Mouse (Mus musculus): Measurements from ENCODE around the gene Pacsin2.

Pacsin2 gene

GRCm38 (mm10) chr15:83478096-83478495 lies 13.7 kb upstream of the Pacsin2 start:
- DNase-seq, result peak in 1 of 2 experiments; percentile 75

- no peak for DNase-seq
These were observed 12.3 kb upstream of the Pacsin2 start for GRCm38 (mm10) chr15:83476593-83477273.

GRCm38 (mm10) chr15:83474466-83474836 lies 10.0 kb upstream of the Pacsin2 start:
- no peak for DNase-seq

DNA sequence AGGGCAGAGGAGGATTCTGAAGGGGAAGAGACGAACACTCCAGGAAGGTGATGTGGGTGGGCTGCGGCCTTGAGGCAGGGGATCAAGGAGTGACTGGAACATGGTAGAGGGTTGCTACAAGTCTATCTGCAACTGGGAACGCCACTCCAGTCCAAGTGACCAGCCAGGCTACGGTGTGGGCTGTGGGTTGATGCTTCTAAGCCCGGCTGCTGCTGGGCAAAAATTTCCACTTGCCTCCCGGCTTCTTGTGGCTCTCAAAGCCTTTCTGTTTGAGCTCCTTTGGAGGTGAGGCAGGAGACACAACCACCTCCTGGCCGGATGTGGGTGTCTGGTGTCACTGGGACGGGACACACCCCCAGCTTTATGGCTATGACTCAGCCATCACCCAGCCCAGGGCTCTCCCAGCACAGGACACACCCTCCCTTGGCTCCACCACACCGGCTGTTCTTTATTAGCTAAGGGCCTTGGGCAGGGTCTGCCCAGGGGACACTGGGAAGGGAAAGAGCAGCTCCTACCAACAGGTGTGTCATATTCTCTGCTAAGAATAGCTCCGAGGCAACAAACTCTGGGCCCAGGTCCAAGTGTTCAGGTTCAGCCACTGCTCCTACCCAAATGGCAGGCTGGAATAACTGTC lies 9.5 kb upstream of the Pacsin2 start:
- peak; percentile 59 to 77 for DNase-seq

GRCm38 (mm10) chr15:83473251-83473650 lies 8.8 kb upstream of the Pacsin2 start:
- no peak for DNase-seq

DNA sequence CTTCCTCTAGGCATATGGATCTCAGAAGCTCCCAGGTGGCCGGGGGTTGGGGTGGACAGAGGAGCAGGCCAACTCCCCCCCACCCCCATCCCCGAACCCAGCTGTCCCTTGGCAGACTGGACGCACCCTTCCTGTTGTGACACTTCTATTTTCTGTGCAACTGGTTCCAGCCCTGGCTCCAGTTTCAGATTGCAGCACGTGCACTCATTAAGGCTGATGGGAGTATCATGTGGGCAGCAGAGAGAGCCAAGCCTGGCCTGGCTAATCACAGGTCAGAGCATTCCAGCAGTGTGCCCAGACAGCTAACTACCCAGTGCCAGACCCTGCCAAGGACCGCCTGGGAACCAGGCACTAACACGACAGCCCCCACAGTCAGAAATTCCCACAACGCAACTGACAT lies 7.1 kb upstream of the Pacsin2 start:
- DNase-seq, result peak; percentile 76 to 88

DNA sequence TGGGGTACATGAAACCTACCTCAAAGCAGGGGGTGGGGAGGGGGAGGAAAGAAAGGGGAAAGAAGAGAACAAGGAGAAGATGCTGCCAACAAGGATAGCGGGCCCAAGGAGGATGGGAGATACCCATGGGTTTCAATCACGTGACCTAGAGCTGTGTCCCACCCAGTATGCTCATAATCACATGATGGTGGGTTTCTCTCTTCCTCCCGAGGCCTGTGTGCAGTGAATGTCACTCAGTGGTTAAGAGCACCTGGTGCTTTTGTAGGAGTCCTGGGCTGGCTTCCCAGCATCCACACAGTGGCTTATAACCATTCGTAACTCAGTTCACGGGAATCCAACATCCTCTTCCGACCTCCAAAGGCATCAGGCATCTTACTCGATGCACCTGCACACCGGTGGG lies 6.0 kb upstream of the Pacsin2 start:
- DNase-seq, result no peak

GRCm38 (mm10) chr15:83469279-83469821 lies 4.9 kb upstream of the Pacsin2 start:
- no peak for DNase-seq

- peak in 1 of 2 experiments; percentile 49 for DNase-seq
These were observed 3.0 kb upstream of the Pacsin2 start for GRCm38 (mm10) chr15:83467232-83467966.

GRCm38 (mm10) chr15:83466331-83466730 lies 1.9 kb upstream of the Pacsin2 start:
- DNase-seq, result no peak

DNA sequence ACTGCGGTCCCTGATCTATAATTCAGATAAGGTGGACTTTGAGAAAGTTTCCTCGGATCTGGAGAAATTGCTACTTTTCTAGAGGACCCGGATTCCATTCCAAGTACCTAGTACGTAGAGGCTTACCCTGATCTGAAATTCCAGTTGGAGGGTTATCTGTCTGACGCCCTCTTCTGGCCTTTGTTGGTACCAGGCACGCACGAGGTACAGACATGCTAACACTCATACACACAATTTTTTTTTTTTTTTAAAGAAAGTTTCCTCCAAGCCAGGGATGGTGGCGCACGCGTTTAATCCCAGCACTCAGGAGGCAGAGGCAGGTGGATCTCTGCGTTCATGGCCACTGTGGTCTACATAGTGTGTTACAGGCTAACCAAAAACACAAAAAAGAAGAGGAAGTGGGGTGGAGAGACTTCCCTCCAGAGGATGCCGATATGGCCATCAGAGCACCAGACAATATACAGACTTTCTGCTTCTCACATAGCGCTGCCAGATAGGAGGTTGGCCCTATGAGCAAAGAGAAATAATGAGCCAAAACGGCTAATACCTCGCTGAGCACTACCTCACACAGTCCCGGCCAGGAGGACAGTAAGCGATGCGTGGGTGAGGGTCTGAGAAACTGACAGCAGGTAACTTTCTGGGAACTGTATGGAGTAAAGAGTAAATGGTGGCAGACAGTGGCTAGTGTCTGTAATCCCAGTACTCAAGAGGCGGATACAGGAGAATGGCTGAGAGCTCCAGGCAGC lies 672 bp upstream of the Pacsin2 start:
- DNase-seq, result peak in 1 of 2 experiments; percentile 56

- peak in 1 of 2 experiments; percentile 34 for DNase-seq
These were observed 880 bp downstream of the Pacsin2 start for GRCm38 (mm10) chr15:83463369-83464082.

DNA sequence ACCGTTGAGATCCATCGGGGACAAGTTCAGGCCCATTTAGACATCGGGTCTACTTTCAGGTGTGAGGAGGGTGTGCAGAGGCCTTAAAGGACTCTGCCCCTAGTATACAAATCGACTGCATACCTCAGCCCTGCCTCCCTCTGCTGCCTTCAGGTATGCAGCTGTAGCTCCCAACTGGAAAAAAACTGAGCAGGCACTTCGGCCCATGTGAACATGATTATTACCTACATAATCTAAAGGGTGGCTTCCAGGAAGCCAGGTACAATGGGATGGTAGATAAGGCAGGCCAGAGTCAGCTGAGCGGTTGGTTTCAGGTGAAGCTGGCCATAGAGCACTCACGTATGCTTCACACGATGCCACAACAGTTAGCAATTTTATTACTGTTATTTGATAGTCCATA lies 2.1 kb downstream of the Pacsin2 start:
- peak; percentile 32 to 56 for DNase-seq

DNA sequence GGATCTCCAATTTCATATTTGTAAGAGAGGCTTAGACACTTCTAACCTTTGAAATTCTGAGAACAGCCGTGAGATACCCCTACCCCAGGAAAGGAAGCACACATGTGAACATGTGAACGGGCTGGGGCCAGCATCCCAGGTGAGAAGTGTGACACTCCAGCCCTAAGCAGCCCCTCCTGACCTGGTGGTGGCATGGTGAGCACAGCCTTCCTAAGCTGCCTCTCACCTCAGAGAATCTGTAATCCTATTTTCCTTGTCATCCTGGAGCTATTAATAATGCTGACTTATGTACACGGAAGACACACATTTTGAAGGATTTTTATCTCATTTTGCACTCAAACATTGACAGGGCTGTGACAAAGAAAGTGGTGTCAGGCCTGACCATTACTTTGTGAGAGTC lies 3.5 kb downstream of the Pacsin2 start:
- DNase-seq, result no peak

DNA sequence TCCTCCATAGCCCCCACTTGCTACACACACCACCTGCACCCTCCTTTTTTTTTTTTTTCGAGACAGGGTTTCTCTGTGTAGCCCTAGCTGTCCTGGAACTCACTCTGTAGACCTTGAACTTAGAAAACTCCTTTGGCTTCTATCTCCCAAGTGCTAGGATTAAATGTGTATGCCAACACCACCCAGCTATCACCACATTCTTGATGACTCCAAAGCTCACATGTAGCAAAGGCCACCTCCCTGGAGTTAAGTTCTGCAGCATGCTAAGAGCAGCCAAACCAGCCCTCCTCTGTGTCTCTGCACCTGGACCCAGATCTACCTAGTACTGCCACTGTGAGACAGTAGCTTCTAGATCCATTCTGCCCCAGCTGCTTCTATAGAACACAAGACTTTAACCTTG lies 6.9 kb downstream of the Pacsin2 start:
- DNase-seq, result no peak

- no peak for DNase-seq
These were observed 8.8 kb downstream of the Pacsin2 start for GRCm38 (mm10) chr15:83455637-83456036.

- DNase-seq, result peak; percentile 40 to 75
These were observed 9.4 kb downstream of the Pacsin2 start for GRCm38 (mm10) chr15:83455034-83455433.

- DNase-seq, result peak; percentile 52 to 70
These were observed 10.0 kb downstream of the Pacsin2 start for GRCm38 (mm10) chr15:83454419-83454818.

DNA sequence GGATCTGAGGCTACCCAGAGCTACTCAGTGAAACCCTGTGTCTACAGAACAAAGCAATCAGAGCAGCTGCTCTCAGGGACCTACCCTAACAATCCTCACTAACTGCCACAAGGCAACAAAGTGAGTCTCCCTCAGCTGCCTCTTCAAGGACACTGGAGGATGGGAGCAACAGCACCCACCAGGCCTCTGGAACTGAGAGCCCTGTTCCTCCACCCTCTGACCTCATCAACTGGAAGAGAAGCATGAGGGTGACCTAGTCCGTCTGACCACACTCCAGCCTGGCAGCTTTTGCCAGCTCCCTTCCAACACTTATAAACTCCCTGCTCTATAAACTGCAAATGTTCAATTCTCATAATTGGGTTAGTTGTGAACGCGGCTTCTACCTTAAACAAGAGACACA lies 10.5 kb downstream of the Pacsin2 start:
- peak; percentile 57 to 86 for DNase-seq

DNA sequence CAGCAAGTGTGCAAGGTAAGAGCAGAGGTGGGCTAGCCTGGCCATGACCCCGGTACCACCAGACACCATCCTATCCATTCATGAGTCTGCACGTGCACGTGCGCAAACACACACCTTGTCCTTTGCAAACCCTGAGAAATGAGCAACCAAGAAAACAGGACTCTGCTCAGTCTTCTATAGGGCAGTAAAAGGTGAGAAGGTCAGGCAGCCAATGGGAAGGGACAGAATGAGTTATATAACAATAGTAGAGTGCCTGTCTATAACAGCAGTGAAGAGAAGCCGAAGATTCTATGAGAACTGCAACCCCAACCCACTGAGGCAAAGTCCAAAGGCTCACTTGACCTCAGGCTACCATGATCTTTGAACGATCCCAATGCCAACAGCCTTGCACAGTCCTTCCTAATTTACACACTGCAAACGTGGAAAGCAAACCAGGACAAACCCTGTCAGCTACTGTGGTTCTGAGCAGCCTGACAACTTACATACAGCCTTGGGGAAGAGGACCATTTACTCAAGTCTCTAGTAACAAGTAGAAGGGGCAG lies 12.1 kb downstream of the Pacsin2 start:
- DNase-seq, result peak; percentile 54 to 77

- DNase-seq, result peak; percentile 66 to 86
These were observed 12.7 kb downstream of the Pacsin2 start for GRCm38 (mm10) chr15:83451621-83452210.
